Mouse (Mus musculus) Patski (cell line): ENCODE results near the gene Gp1ba. TPM values are rescaled to one million over a fixed set of nuclear protein-coding genes. Genes with fewer than 3 reads are reported as not detected.

Source experiments
- ATAC-seq: fragments of 100-300 bp; one replicate; pipeline ENCODE4 v1.8.0; 2021
- CTCF ChIA-PET: fragments of 350-600 bp; sonication (Branson Sonifier 250); formaldehyde crosslinking; loops from one replicate; lab custom pipeline; 2022; ENCODE audit warnings: inconsistent platforms; lab: Charles Lee
- POLR2A ChIA-PET: fragments of 350-600 bp; sonication (Branson Sonifier 250); formaldehyde crosslinking; loops from one replicate; lab custom pipeline; 2022; ENCODE audit warnings: antibody characterized with exemption, inconsistent platforms; lab: Charles Lee
- DNase-seq: peaks from one replicate; pipeline ENCODE4 v3.0.0-alpha.2; 2011; ENCODE audit warnings: low read depth, low spot score
- H3K27me3 ChIP-seq: fragments of 371-371 bp; one replicate; pipeline ENCODE4 v1.5.1; 2021
- CTCF ChIP-seq: fragments of 100-300 bp; IDR thresholded peaks from one replicate; pipeline ENCODE4 v1.5.1; 2021
- in situ Hi-C: fragments of 300-500 bp; cut with MboI; formaldehyde crosslinking; loops from 3 replicates; pipeline ENCODE4 v1.11.1; 2018; ENCODE audit warnings: low pct_unique_long_range_greater_than_20kb, mixed read lengths
- polyA plus RNA-seq: library from polyadenylated mRNA; unstranded; gene quantifications from one replicate; pipeline ENCODE4 v1.2.3, GENCODE M21; 2021

Gp1ba gene
- polyA plus RNA-seq, 1 experiment from 2014 or later: 0.39 TPM

GRCm38 (mm10) chr11:70668335-70668770, 29.4 kb downstream of the Gp1ba start:
- DNase-seq (no peak), ATAC-seq (no peak)
- TF ChIP-seq CTCF: no peak
- ChIA-PET POLR2A (interaction anchor here (0.6 to 6.5 kb wide), 6 partner anchors 11 to 40 kb away, joined by 3 to 52 read pairs (median 13); partner anchors contain the start of genes Camta2, Eno3, Pfn1 and Rnf167), CTCF (interaction anchor here (0.9 to 1.7 kb wide), 5 partner anchors 9 to 29 kb away, joined by 3 to 7 read pairs (median 4); partner anchors contain the start of gene Eno3)
- in situ Hi-C loops: no loop called here
- no peaks in the 10 kb centered on the region for H3K27me3 ChIP-seq

- POLR2A ChIA-PET: interaction anchor here (0.7 to 6.5 kb wide), 7 partner anchors 12 to 1299 kb away, joined by 3 to 52 read pairs (median 11); partner anchors contain the start of genes Camta2, Eno3, Pfn1 and Rnf167
- CTCF ChIA-PET: interaction anchor here (0.9 to 1.7 kb wide), 5 partner anchors 9 to 28 kb away, joined by 3 to 7 read pairs (median 4); partner anchors contain the start of gene Eno3
- peak; percentile 91 for ATAC-seq
Measured at GRCm38 (mm10) chr11:70668771-70669505, 30.0 kb downstream of the Gp1ba start, which contains the start of gene Spag7. Gene Spag7, minus strand, starts transcription at chr11:70669416.

GRCm38 (mm10) chr11:70669582-70670345, 30.8 kb downstream of the Gp1ba start:
- DNase-seq (no peak), ATAC-seq (no peak)
- ChIA-PET POLR2A (interaction anchor here (0.7 to 6.5 kb wide), 8 partner anchors 11 to 1299 kb away, joined by 3 to 52 read pairs (median 6); partner anchors contain the start of genes Eno3, Pfn1, Rnf167 and Slc25a11), CTCF (interaction anchor here (0.7 to 1.7 kb wide), 3 partner anchors 9 to 49 kb away, joined by 3 to 7 read pairs (median 3); no protein-coding TSS in a partner anchor)
- in situ Hi-C loops: no loop called here
- no peaks in the 10 kb centered on the region for H3K27me3 ChIP-seq
- TF ChIP-seq CTCF: no peak

More at GRCm38 (mm10) chr11:70668771-70669505, 30.0 kb downstream of the Gp1ba start, which contains the start of gene Spag7:
- no peaks in the 10 kb centered on the region for H3K27me3 ChIP-seq
- in situ Hi-C loops: no loop called here
- no peak for TF ChIP-seq CTCF
- DNase-seq: peak; percentile 98

GRCm38 (mm10) chr11:70670483-70670882, 31.6 kb downstream of the Gp1ba start:
- in situ Hi-C loops: no loop called here
- CTCF ChIA-PET: interaction anchor here (1.3 kb wide), 1 partner anchor 11 kb away, joined by 4 read pairs; no protein-coding TSS in a partner anchor
- TF ChIP-seq CTCF: no peak
- POLR2A ChIA-PET: interaction anchor here (1.0 to 6.5 kb wide), 5 partner anchors 10 to 22 kb away, joined by 3 to 52 read pairs (median 9); partner anchors contain the start of genes Eno3, Pfn1, Rnf167 and Slc25a11
- H3K27me3 ChIP-seq: no peaks in the 10 kb centered on the region
- DNase-seq: no peak
- no peak for ATAC-seq

GRCm38 (mm10) chr11:70671333-70672047, 32.6 kb downstream of the Gp1ba start:
- ChIA-PET CTCF (interaction anchor here (1.2 to 1.3 kb wide), 2 partner anchors 10 to 17 kb away, joined by 3 to 4 read pairs; partner anchors contain the start of gene Camta2), POLR2A (interaction anchor here (1.4 to 2.1 kb wide), 2 partner anchors 10 to 15 kb away, joined by 6 to 9 read pairs; no protein-coding TSS in a partner anchor)
- ATAC-seq (no peak), DNase-seq (no peak)
- TF ChIP-seq CTCF: no peak
- H3K27me3 ChIP-seq: no peaks in the 10 kb centered on the region
- in situ Hi-C loops: no loop called here

GRCm38 (mm10) chr11:70674014-70674413, 35.1 kb downstream of the Gp1ba start:
- CTCF ChIA-PET: interaction anchor here (1.1 kb wide), 1 partner anchor 8 kb away, joined by 3 read pairs; no protein-coding TSS in a partner anchor
- ATAC-seq: no peak
- in situ Hi-C loops: no loop called here
- no peak for TF ChIP-seq CTCF
- DNase-seq: no peak
- POLR2A ChIA-PET: no interaction called here
- H3K27me3 ChIP-seq: no peaks in the 10 kb centered on the region

- in situ Hi-C loops: no loop called here
- POLR2A ChIA-PET: no interaction called here
- no peak for ATAC-seq
Measured at GRCm38 (mm10) chr11:70674501-70674900, 35.6 kb downstream of the Gp1ba start.

GRCm38 (mm10) chr11:70678092-70678491, 39.2 kb downstream of the Gp1ba start:
- DNase-seq (no peak), ATAC-seq (no peak)
- in situ Hi-C loops: no loop called here
- ChIA-PET CTCF (interaction anchor here (1.5 to 2.4 kb wide), 2 partner anchors 9 to 10 kb away, joined by 3 to 7 read pairs; partner anchors contain the start of genes Camta2 and Spag7), POLR2A (no interaction called here)
- H3K27me3 ChIP-seq: no peaks in the 10 kb centered on the region
- no peak for TF ChIP-seq CTCF

More at GRCm38 (mm10) chr11:70674501-70674900, 35.6 kb downstream of the Gp1ba start:
- no peaks in the 10 kb centered on the region for H3K27me3 ChIP-seq
- no peak for TF ChIP-seq CTCF
- no peak for DNase-seq
- CTCF ChIA-PET: no interaction called here

- no peak for TF ChIP-seq CTCF
- no peaks in the 10 kb centered on the region for H3K27me3 ChIP-seq
- in situ Hi-C loops: no loop called here
- POLR2A ChIA-PET: no interaction called here
- DNase-seq: no peak
- ATAC-seq: no peak
- CTCF ChIA-PET: interaction anchor here (1.5 to 2.4 kb wide), 2 partner anchors 10 kb away, joined by 3 to 7 read pairs; partner anchors contain the start of genes Camta2 and Spag7
Measured at GRCm38 (mm10) chr11:70678576-70678975, 39.7 kb downstream of the Gp1ba start.
